In genomic region chr5:131825421-131825820, GRCm38 (mm10) we compare ENCODE assay signal across 16 mouse cellular contexts.
DNase-seq lines count a peak whose midpoint lies in the region; ATAC-seq and TF ChIP-seq lines count a peak whose summit lies in the region.
"Had no signal": no experiment of that assay in that cellular context is flagged by ENCODE, and none has a peak within 500 bp of the region (broad histone marks: within the 10 kb centered on the region; RNA-seq: fewer than 3 reads in every experiment).

No protein-coding gene starts in this region.

- no peaks in the 10 kb centered on the region for H3K27me3 ChIP-seq in hindbrain, embryonic 12.5 days
- peaks cover 3% of the 10 kb centered on the region; the same call in 1 of the 2 replicates for H3K27me3 ChIP-seq in hindbrain, embryonic 10.5 days (ENCODE audit: insufficient read depth, poor library complexity, severe bottlenecking)
- H3K27me3 ChIP-seq in midbrain, embryonic 12.5 days: no peaks in the 10 kb centered on the region; the same call in 1 of the 2 replicates
- peaks cover 11% of the 10 kb centered on the region; the same call in 1 of the 2 replicates for H3K27me3 ChIP-seq in midbrain, embryonic 10.5 days (ENCODE audit: low read depth, poor library complexity, severe bottlenecking)
- H3K27me3 ChIP-seq in hindbrain, embryonic 16.5 days (replicated peaks; ENCODE audit: control insufficient read depth, insufficient read depth, low read length): no peaks in the 10 kb centered on the region
- H3K27me3 ChIP-seq: embryonic facial prominence, embryonic 12.5 days; heart, embryonic 12.5 days; limb, embryonic 15.5 days had no signal

- H3K9ac ChIP-seq in hindbrain, embryonic 12.5 days: no peak overlapping the region
- H3K9ac ChIP-seq in midbrain, embryonic 12.5 days (replicated peaks): no peak overlapping the region
- no peak overlapping the region for H3K9ac ChIP-seq in hindbrain, embryonic 16.5 days (ENCODE audit: low read depth, low read length)
- H3K9ac ChIP-seq: embryonic facial prominence, embryonic 12.5 days; heart, embryonic 12.5 days; limb, embryonic 15.5 days had no signal

- 10% methylated on average over 3 of the region's 3 CpGs for WGBS in hindbrain, embryonic 12.5 days
- 18% methylated on average over 3 of the region's 3 CpGs for WGBS in hindbrain, embryonic 10.5 days
- 17% methylated on average over 3 of the region's 3 CpGs for WGBS in midbrain, embryonic 12.5 days
- 16% methylated on average over 3 of the region's 3 CpGs for WGBS in midbrain, embryonic 10.5 days
- 27% methylated on average over 3 of the region's 3 CpGs for WGBS in hindbrain, embryonic 16.5 days

- no peak for DNase-seq in hindbrain, embryonic 10.5 days (ENCODE audit: low spot score)
- no peak for DNase-seq in midbrain, embryonic 10.5 days (ENCODE audit: low spot score)
- peak; percentile 80 for DNase-seq in brain, embryonic 14.5 days (ENCODE audit: low read depth)
- DNase-seq in gastrocnemius, postnatal 25 days: no peak
- DNase-seq in lung, adult 18-20 months: no peak
- DNase-seq: adrenal gland, postnatal 25 days; cerebellum, adult 9-10 months; thymus, adult 2 months had no signal

- H3K4me2 ChIP-seq in hindbrain, embryonic 12.5 days (replicated peaks): 0 out of 2 replicates have a peak overlapping the region, but pooled peaks have one; percentile 2
- no peak overlapping the region for H3K4me2 ChIP-seq in midbrain, embryonic 12.5 days (replicated peaks)
- no peak overlapping the region for H3K4me2 ChIP-seq in hindbrain, embryonic 16.5 days (ENCODE audit: low read length)
- H3K4me2 ChIP-seq: embryonic facial prominence, embryonic 12.5 days; heart, embryonic 12.5 days; limb, embryonic 15.5 days had no signal

- no peaks in the 10 kb centered on the region for H3K36me3 ChIP-seq in hindbrain, embryonic 12.5 days
- no peaks in the 10 kb centered on the region for H3K36me3 ChIP-seq in hindbrain, embryonic 10.5 days
- no peaks in the 10 kb centered on the region for H3K36me3 ChIP-seq in midbrain, embryonic 12.5 days
- no peaks in the 10 kb centered on the region for H3K36me3 ChIP-seq in midbrain, embryonic 10.5 days
- H3K36me3 ChIP-seq in hindbrain, embryonic 16.5 days (ENCODE audit: control insufficient read depth, insufficient read depth, low read length): no peaks in the 10 kb centered on the region
- H3K36me3 ChIP-seq: embryonic facial prominence, embryonic 12.5 days; heart, embryonic 12.5 days; limb, embryonic 15.5 days had no signal

- ATAC-seq in hindbrain, embryonic 12.5 days (ENCODE audit: low FRiP score): no peak
- no peak for ATAC-seq in midbrain, embryonic 12.5 days (ENCODE audit: low FRiP score, low read depth)
- no peak for ATAC-seq in hindbrain, embryonic 16.5 days

- no peaks in the 10 kb centered on the region for H3K9me3 ChIP-seq in hindbrain, embryonic 12.5 days (replicated peaks)
- H3K9me3 ChIP-seq in hindbrain, embryonic 10.5 days: no peaks in the 10 kb centered on the region
- H3K9me3 ChIP-seq in midbrain, embryonic 12.5 days: no peaks in the 10 kb centered on the region
- no peaks in the 10 kb centered on the region for H3K9me3 ChIP-seq in midbrain, embryonic 10.5 days (replicated peaks)
- H3K9me3 ChIP-seq in hindbrain, embryonic 16.5 days (ENCODE audit: control insufficient read depth, low read length): no peaks in the 10 kb centered on the region
- H3K9me3 ChIP-seq: embryonic facial prominence, embryonic 12.5 days; heart, embryonic 12.5 days; limb, embryonic 15.5 days had no signal

- no peak for TF ChIP-seq POLR2A in brain, embryonic 14.5 days (IDR thresholded peaks at IDR 0.05; ENCODE audit: borderline replicate concordance, extremely low read depth, insufficient read depth, insufficient read length, poor library complexity, severe bottlenecking)

- peak overlapping the region; percentile 66 for H3K27ac ChIP-seq in hindbrain, embryonic 12.5 days
- H3K27ac ChIP-seq in hindbrain, embryonic 10.5 days: no peak overlapping the region
- H3K27ac ChIP-seq in midbrain, embryonic 12.5 days (replicated peaks): peak overlapping the region; percentile 16; the same call in 1 of the 2 replicates
- H3K27ac ChIP-seq in midbrain, embryonic 10.5 days (replicated peaks): no peak overlapping the region; the same call in 1 of the 2 replicates
- peak overlapping the region; percentile 53; the same call in 1 of the 2 replicates for H3K27ac ChIP-seq in hindbrain, embryonic 16.5 days (ENCODE audit: low read depth, low read length)
- H3K27ac ChIP-seq: embryonic facial prominence, embryonic 12.5 days; kidney, postnatal 0 days; limb, embryonic 15.5 days; macrophage had no signal

- TF ChIP-seq CTCF in brain, embryonic 14.5 days (IDR thresholded peaks at IDR 0.05; ENCODE audit: borderline replicate concordance, extremely low read depth, insufficient read depth, insufficient read length): no peak

- H3K4me1 ChIP-seq in hindbrain, embryonic 12.5 days: peaks cover 18% of the 10 kb centered on the region
- H3K4me1 ChIP-seq in hindbrain, embryonic 10.5 days (replicated peaks): peaks cover 23% of the 10 kb centered on the region
- H3K4me1 ChIP-seq in midbrain, embryonic 12.5 days: peaks cover 19% of the 10 kb centered on the region
- peaks cover 18% of the 10 kb centered on the region for H3K4me1 ChIP-seq in midbrain, embryonic 10.5 days
- peaks cover 16% of the 10 kb centered on the region for H3K4me1 ChIP-seq in hindbrain, embryonic 16.5 days (ENCODE audit: control insufficient read depth, insufficient read depth, low read depth, low read length)

- H3K4me3 ChIP-seq in hindbrain, embryonic 12.5 days: no peak overlapping the region
- no peak overlapping the region for H3K4me3 ChIP-seq in hindbrain, embryonic 10.5 days
- no peak overlapping the region for H3K4me3 ChIP-seq in midbrain, embryonic 12.5 days
- H3K4me3 ChIP-seq in midbrain, embryonic 10.5 days: no peak overlapping the region
- no peak overlapping the region for H3K4me3 ChIP-seq in hindbrain, embryonic 16.5 days (ENCODE audit: low read length)
- H3K4me3 ChIP-seq: embryonic facial prominence, embryonic 12.5 days; heart, embryonic 12.5 days; limb, embryonic 15.5 days had no signal

Comparison
In these comparisons a context has a peak if more than half of its experiments do, and no peak if none do; other contexts are left out.
1. H3K27ac ChIP-seq: peak in hindbrain, embryonic 12.5 days (single experiment), midbrain, embryonic 12.5 days (single experiment) and hindbrain, embryonic 16.5 days (single experiment); none in hindbrain, embryonic 10.5 days (single experiment) and midbrain, embryonic 10.5 days (single experiment).